Comparison of ENCODE assay signal across 10 mouse cellular contexts in the genomic region with DNA sequence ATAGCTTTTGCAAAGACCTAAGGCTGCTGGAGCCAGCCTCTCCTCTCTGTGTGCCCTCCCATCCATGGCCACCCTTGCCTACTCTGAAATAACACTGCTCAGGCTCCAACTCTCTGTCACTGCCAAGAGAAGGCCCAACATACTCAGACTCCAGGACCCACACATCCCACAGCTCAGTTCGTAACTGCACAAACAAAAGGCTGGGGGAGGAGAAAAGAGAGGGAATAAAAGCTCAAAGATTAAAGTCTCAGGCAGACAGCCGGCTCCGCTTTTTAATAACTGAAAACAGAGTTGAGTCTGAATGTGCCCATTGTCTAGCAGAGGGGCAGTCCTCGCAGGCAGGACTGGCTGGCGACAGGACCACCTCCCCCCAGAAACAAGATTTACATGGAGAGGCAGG. TPM values are rescaled to one million over a fixed set of nuclear protein-coding genes. Genes with fewer than 3 reads are reported as not detected.
DNase-seq lines count a peak whose midpoint lies in the region; ATAC-seq and TF ChIP-seq lines count a peak whose summit lies in the region.
"Had no signal": no experiment of that assay in that cellular context is flagged by ENCODE, and none has a peak within 500 bp of the region (broad histone marks: within the 10 kb centered on the region; RNA-seq: fewer than 3 reads in every experiment).

No protein-coding gene starts in this region.

- peak overlapping the region; percentile 80 for H3K27ac ChIP-seq in hindbrain, embryonic 10.5 days
- no peak overlapping the region for H3K27ac ChIP-seq in hindbrain, embryonic 16.5 days (ENCODE audit: low read depth, low read length)
- peak overlapping the region; percentile 19; the same call in 1 of the 2 replicates for H3K27ac ChIP-seq in forebrain, embryonic 11.5 days (ENCODE audit: low read depth, low read length)
- H3K27ac ChIP-seq in limb, embryonic 12.5 days: peak overlapping the region; percentile 77
- H3K27ac ChIP-seq in kidney, adult 2 months (ENCODE audit: insufficient read depth, low read depth, low read length): no peak overlapping the region
- H3K27ac ChIP-seq: kidney, postnatal 0 days; liver, embryonic 14.5 days had no signal

- H3K36me3 ChIP-seq in hindbrain, embryonic 10.5 days: no peaks in the 10 kb centered on the region
- H3K36me3 ChIP-seq in hindbrain, embryonic 16.5 days (ENCODE audit: control insufficient read depth, insufficient read depth, low read length): no peaks in the 10 kb centered on the region
- no peaks in the 10 kb centered on the region for H3K36me3 ChIP-seq in forebrain, embryonic 11.5 days (ENCODE audit: control insufficient read depth, insufficient read depth, low read length)
- H3K36me3 ChIP-seq in limb, embryonic 12.5 days: no peaks in the 10 kb centered on the region
- no peaks in the 10 kb centered on the region for H3K36me3 ChIP-seq in kidney, adult 2 months (ENCODE audit: control insufficient read depth, insufficient read depth, low read length)

- 13% methylated on average over 5 of the region's 5 CpGs for WGBS in hindbrain, embryonic 10.5 days
- WGBS in hindbrain, embryonic 16.5 days: 19% methylated on average over 5 of the region's 5 CpGs
- 3% methylated on average over 5 of the region's 5 CpGs for WGBS in forebrain, embryonic 11.5 days
- WGBS in limb, embryonic 12.5 days: 51% methylated on average over 5 of the region's 5 CpGs
- WGBS in kidney, adult 2 months: 68% methylated on average over 5 of the region's 5 CpGs

- no peak for TF ChIP-seq POLR2A in kidney, adult 2 months (IDR thresholded peaks at IDR 0.05; ENCODE audit: low read depth, low read length)

- ATAC-seq in hindbrain, embryonic 16.5 days: no peak
- ATAC-seq in forebrain, embryonic 11.5 days (replicated peaks; ENCODE audit: low FRiP score): peak; percentile 86
- no peak for ATAC-seq in limb, embryonic 12.5 days (ENCODE audit: insufficient number of reproducible peaks, insufficient read depth, low FRiP score, low TSS enrichment, low read depth)
- no peak for ATAC-seq in CD4-positive, CD25-positive, alpha-beta regulatory T cell, adult 4 months

- no peak overlapping the region for H3K4me2 ChIP-seq in hindbrain, embryonic 16.5 days (ENCODE audit: low read length)
- peak overlapping the region; percentile 6; the same call in 1 of the 2 replicates for H3K4me2 ChIP-seq in forebrain, embryonic 11.5 days (ENCODE audit: low read depth, low read length, severe bottlenecking)
- no peak overlapping the region for H3K4me2 ChIP-seq in limb, embryonic 12.5 days

- H3K4me1 ChIP-seq in hindbrain, embryonic 10.5 days (replicated peaks): peaks cover 23% of the 10 kb centered on the region
- H3K4me1 ChIP-seq in hindbrain, embryonic 16.5 days (ENCODE audit: control insufficient read depth, insufficient read depth, low read depth, low read length): no peaks in the 10 kb centered on the region
- peaks cover 10% of the 10 kb centered on the region for H3K4me1 ChIP-seq in forebrain, embryonic 11.5 days (replicated peaks; ENCODE audit: control insufficient read depth, insufficient read depth, low read length)
- peaks cover 26% of the 10 kb centered on the region for H3K4me1 ChIP-seq in limb, embryonic 12.5 days (replicated peaks)
- no peaks in the 10 kb centered on the region; the same call in 1 of the 2 replicates for H3K4me1 ChIP-seq in kidney, adult 2 months (ENCODE audit: control insufficient read depth, insufficient read depth, low read length)

- H3K9me3 ChIP-seq in hindbrain, embryonic 10.5 days: no peaks in the 10 kb centered on the region
- H3K9me3 ChIP-seq in hindbrain, embryonic 16.5 days (ENCODE audit: control insufficient read depth, low read length): no peaks in the 10 kb centered on the region
- no peaks in the 10 kb centered on the region for H3K9me3 ChIP-seq in forebrain, embryonic 11.5 days (ENCODE audit: control insufficient read depth, low read length)
- no peaks in the 10 kb centered on the region for H3K9me3 ChIP-seq in limb, embryonic 12.5 days

- no peak for DNase-seq in hindbrain, embryonic 10.5 days (ENCODE audit: low spot score)
- peak; percentile 27 for DNase-seq in brain, adult 2 months (ENCODE audit: low read depth, low spot score)
- peak; percentile 55 for DNase-seq in forebrain, embryonic 11.5 days (ENCODE audit: low spot score)
- no peak for DNase-seq in kidney, adult 2 months
- DNase-seq in gastrocnemius, adult 18-20 months (ENCODE audit: low spot score): no peak

- no peaks in the 10 kb centered on the region for H3K27me3 ChIP-seq in hindbrain, embryonic 10.5 days (ENCODE audit: insufficient read depth, poor library complexity, severe bottlenecking)
- no peaks in the 10 kb centered on the region for H3K27me3 ChIP-seq in hindbrain, embryonic 16.5 days (replicated peaks; ENCODE audit: control insufficient read depth, insufficient read depth, low read length)
- no peaks in the 10 kb centered on the region for H3K27me3 ChIP-seq in forebrain, embryonic 11.5 days (ENCODE audit: control insufficient read depth, insufficient read depth, low read length)
- H3K27me3 ChIP-seq in limb, embryonic 12.5 days: no peaks in the 10 kb centered on the region
- H3K27me3 ChIP-seq in kidney, adult 2 months (replicated peaks; ENCODE audit: control insufficient read depth, insufficient read depth, low read length): no peaks in the 10 kb centered on the region

- no peak for TF ChIP-seq CTCF in kidney, adult 2 months (conservative IDR thresholded peaks at IDR 0.05; ENCODE audit: insufficient read depth, insufficient read length, low read depth, low read length)

- no peak overlapping the region for H3K9ac ChIP-seq in hindbrain, embryonic 16.5 days (ENCODE audit: low read depth, low read length)
- no peak overlapping the region; the same call in 1 of the 2 replicates for H3K9ac ChIP-seq in forebrain, embryonic 11.5 days (ENCODE audit: low read length)
- H3K9ac ChIP-seq in limb, embryonic 12.5 days (replicated peaks): no peak overlapping the region
- H3K9ac ChIP-seq: liver, embryonic 14.5 days had no signal

- no peak overlapping the region for H3K4me3 ChIP-seq in hindbrain, embryonic 10.5 days
- H3K4me3 ChIP-seq in hindbrain, embryonic 16.5 days (ENCODE audit: low read length): no peak overlapping the region
- H3K4me3 ChIP-seq in forebrain, embryonic 11.5 days (ENCODE audit: low read depth, low read length): no peak overlapping the region
- H3K4me3 ChIP-seq in limb, embryonic 12.5 days (replicated peaks): no peak overlapping the region
- no peak overlapping the region for H3K4me3 ChIP-seq in kidney, adult 2 months (ENCODE audit: insufficient read depth, low read depth, low read length)

RNA-seq across cellular contexts. Expression of a gene that starts 36.8 kb away (rescaled TPM):
- polyA plus RNA-seq in hindbrain, embryonic 10.5 days (2016; fragmentation: Nextera tagmentation; extraction: Ambion mirVana): 32.9 and 38.9 TPM in 2 replicates
- polyA plus RNA-seq in hindbrain, embryonic 16.5 days (2015; fragmentation: Nextera tagmentation; extraction: Ambion mirVana): 24.4 and 24.9 TPM in 2 replicates
- polyA plus RNA-seq in forebrain, embryonic 11.5 days (2014; fragmentation: Nextera tagmentation; extraction: Ambion mirVana): 41.3 and 48.5 TPM in 2 replicates
- polyA plus RNA-seq in limb, embryonic 12.5 days (2016; fragmentation: Nextera tagmentation; extraction: Ambion mirVana): 36.5 and 37.3 TPM in 2 replicates
- 10 to 100 TPM; 30.4 to 42.0 TPM for polyA plus RNA-seq in CD4-positive, CD25-positive, alpha-beta regulatory T cell, adult 4 months (2017; shearing (Covaris generic))
- polyA plus RNA-seq in kidney, adult 2 months (2012; rRNA removed): 32.5 and 38.7 TPM in 2 replicates
- 1 to 10 TPM; 7.1 to 7.6 TPM for total RNA-seq in gastrocnemius, adult 18-20 months (2021)

RNA-seq across cellular contexts. Expression of a gene that starts 55.7 kb away (rescaled TPM):
- polyA plus RNA-seq in hindbrain, embryonic 10.5 days (2016; fragmentation: Nextera tagmentation; extraction: Ambion mirVana): 168 and 195 TPM in 2 replicates
- 93.8 and 95.2 TPM in 2 replicates for polyA plus RNA-seq in hindbrain, embryonic 16.5 days (2015; fragmentation: Nextera tagmentation; extraction: Ambion mirVana)
- polyA plus RNA-seq in forebrain, embryonic 11.5 days (2014; fragmentation: Nextera tagmentation; extraction: Ambion mirVana): 166 and 175 TPM in 2 replicates
- 160 and 161 TPM in 2 replicates for polyA plus RNA-seq in limb, embryonic 12.5 days (2016; fragmentation: Nextera tagmentation; extraction: Ambion mirVana)
- 10 to 100 TPM; 62.1 to 85.0 TPM for polyA plus RNA-seq in CD4-positive, CD25-positive, alpha-beta regulatory T cell, adult 4 months (2017; shearing (Covaris generic))
- 21.4 and 22.9 TPM in 2 replicates for polyA plus RNA-seq in kidney, adult 2 months (2012; rRNA removed)
- total RNA-seq in gastrocnemius, adult 18-20 months (2021): 10 to 100 TPM; 21.9 to 23.9 TPM

Comparison
In these comparisons a context has a peak if more than half of its experiments do, and no peak if none do; other contexts are left out.
1. H3K27ac ChIP-seq: peak in hindbrain, embryonic 10.5 days (single experiment), forebrain, embryonic 11.5 days (single experiment) and limb, embryonic 12.5 days (single experiment); none in hindbrain, embryonic 16.5 days (single experiment) and kidney, adult 2 months (single experiment).
2. DNase-seq: peak in brain, adult 2 months (single experiment) and forebrain, embryonic 11.5 days (single experiment); none in hindbrain, embryonic 10.5 days (single experiment), kidney, adult 2 months (single experiment) and gastrocnemius, adult 18-20 months (single experiment).